Mouse (Mus musculus): Measurements from ENCODE around the gene Cdh11.
A peak's percentile ranks its signal among the peaks of the same experiment; 100 is the strongest.

- peak; percentile 94 for TF ChIP-seq CTCF (conservative IDR thresholded peaks at IDR 0.05; ENCODE audit: low read length)
- no peak for TF ChIP-seq POU5F1 (IDR thresholded peaks at IDR 0.05; ENCODE audit: borderline replicate concordance, low read length)
Measured at GRCm38 (mm10) chr8:102790303-102790702, 4.9 kb upstream of the Cdh11 start.
